Mouse (Mus musculus): ENCODE data around the gene Gm20388. TPM values are rescaled to one million over a fixed set of nuclear protein-coding genes. Genes with fewer than 3 reads are reported as not detected.
"Not testable (repeated sequence)": the region's sequence is repeated elsewhere in the genome, so short reads cannot be mapped to it uniquely, and the experiment has no call there.

Gm20388 gene
- polyA plus RNA-seq, 1 experiment from 2014 or later = 5.3 TPM

DNA sequence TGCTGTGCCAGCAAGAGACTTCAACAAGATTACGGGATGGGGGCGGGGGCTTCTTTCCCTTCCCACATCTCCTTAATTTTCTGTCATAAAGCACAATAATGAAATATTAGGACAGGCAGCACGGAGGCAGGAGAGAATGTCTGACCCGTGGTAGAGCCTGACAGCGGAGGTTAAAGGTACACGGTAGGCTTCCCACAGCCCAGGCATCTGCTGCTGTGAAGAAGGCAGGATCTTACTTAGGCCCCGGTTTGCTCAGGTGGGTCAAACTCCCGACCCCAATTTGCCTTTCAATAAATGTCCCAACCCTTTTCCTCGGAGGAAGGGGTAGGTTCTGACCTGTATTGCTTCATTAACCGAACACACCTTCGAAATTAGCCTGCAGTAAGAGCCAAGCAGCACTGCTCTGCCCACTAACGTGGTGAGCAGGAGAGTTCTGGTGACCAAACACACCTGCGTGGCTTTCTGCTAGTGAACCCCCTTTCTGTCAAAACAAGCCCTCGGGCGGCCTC lies 3894.6 kb downstream of the Gm20388 start:
- Histone ChIP-seq H3K27ac (ENCODE audit: low read depth, low read length) (peak overlapping the region; percentile 78), H3K4me2 (peak overlapping the region; percentile 86), H3K27me3 (replicated peaks; ENCODE audit: control insufficient read depth, insufficient read depth, low read length) (no peaks in the 10 kb centered on the region), H3K36me3 (ENCODE audit: control insufficient read depth, insufficient read depth, low read length) (no peaks in the 10 kb centered on the region), H3K4me3 (ENCODE audit: low read depth, low read length) (peak overlapping the region; percentile 72), H3K9me3 (ENCODE audit: control insufficient read depth, low read length) (peaks cover 4% of the 10 kb centered on the region; the same call in 1 of the 2 replicates), H3K9ac (ENCODE audit: low read depth, low read length) (peak overlapping the region; percentile 77), H3K4me1 (replicated peaks; ENCODE audit: control insufficient read depth, insufficient read depth, low read length) (peaks cover 34% of the 10 kb centered on the region)
- no peak for ATAC-seq (replicated peaks; ENCODE audit: low FRiP score)
- no peak for DNase-seq (ENCODE audit: low spot score)
- WGBS = 22% methylated on average over 15 of the region's 15 CpGs

DNA sequence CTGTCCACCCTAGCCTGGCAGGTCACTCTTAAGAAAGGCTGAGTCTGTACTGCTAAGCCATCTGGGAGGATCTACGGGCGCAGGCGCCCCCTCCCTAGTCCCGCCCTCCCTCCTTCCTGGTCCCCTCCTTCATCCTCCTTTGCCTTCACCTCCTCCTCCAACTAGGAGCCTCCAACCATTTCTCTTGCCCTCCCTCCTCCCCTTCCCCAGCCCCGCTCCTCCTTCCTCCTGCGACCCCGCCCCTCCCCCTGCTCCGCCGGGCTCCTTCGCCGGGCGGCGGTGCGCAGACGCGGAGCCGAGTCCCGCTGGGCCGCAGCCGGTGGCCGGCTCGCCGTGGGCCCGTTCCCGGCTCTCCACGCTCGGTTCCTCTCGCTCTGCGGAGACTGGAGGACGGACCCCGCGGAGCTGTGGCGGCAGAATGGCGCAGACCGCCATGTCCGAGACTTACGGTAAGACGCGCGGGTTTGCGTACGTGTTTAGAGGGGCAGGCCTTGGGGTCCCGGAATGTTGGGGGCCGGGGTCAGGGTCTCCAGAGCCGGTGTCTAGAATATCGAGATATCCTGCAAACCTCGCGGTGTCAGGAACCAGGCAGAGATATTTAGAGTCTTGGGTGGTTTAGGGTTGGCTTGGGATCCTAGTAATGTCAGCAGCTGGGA lies 3895.2 kb downstream of the Gm20388 start, which contains the start of gene Rab4a:
TSS of gene Rab4a (plus strand) at position 268 of the 656 bp plus-strand sequence.
- DNase-seq (ENCODE audit: low spot score) = peak; percentile 81
- peak; percentile 82 for ATAC-seq (replicated peaks; ENCODE audit: low FRiP score)

DNA sequence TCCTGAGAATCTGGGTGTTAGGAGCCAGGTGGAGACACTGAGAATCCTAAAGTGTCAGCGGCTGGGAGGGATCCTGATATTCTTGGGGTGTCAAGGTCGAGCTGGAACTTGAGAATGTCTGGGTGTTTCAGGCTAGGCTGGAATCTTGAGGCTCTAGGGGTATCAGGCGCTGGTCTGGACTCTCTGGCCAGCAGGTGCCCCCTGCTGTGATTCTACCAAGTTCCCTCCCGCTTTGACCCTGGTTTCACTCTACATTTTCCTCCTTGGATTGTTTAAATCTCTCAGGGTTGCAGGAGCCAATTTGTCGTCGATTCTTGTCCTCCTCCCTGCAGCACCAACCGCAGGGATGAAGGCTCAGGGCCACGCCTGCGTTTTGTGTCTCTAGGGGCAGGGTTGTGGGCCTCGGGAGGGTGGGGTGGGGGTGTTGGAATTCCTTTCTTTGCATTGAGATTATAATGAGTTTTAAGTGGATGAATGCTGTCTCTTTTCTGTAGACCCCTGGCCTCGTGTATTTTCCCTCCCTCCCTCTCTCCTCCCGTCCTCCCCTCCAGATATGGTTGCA lies 3895.8 kb downstream of the Gm20388 start:
- Histone ChIP-seq H3K9ac (ENCODE audit: low read depth, low read length) (peak overlapping the region; percentile 77), H3K36me3 (ENCODE audit: control insufficient read depth, insufficient read depth, low read length) (no peaks in the 10 kb centered on the region), H3K27ac (ENCODE audit: low read depth, low read length) (peak overlapping the region; percentile 78), H3K4me2 (peak overlapping the region; percentile 86), H3K4me1 (replicated peaks; ENCODE audit: control insufficient read depth, insufficient read depth, low read length) (peaks cover 32% of the 10 kb centered on the region), H3K4me3 (ENCODE audit: low read depth, low read length) (peak overlapping the region; percentile 72), H3K27me3 (replicated peaks; ENCODE audit: control insufficient read depth, insufficient read depth, low read length) (no peaks in the 10 kb centered on the region), H3K9me3 (ENCODE audit: control insufficient read depth, low read length) (no peaks in the 10 kb centered on the region)
- ATAC-seq (replicated peaks; ENCODE audit: low FRiP score) (no peak), DNase-seq (ENCODE audit: low spot score) (no peak)
- 5% methylated on average over 12 of the region's 12 CpGs for WGBS

More for the DNA sequence above, 3895.2 kb downstream of the Gm20388 start, which contains the start of gene Rab4a:
- no peaks in the 10 kb centered on the region for H3K36me3 ChIP-seq (ENCODE audit: control insufficient read depth, insufficient read depth, low read length)
- H3K27ac ChIP-seq (ENCODE audit: low read depth, low read length) = peak within 1 kb of the TSS; percentile 78
- H3K4me1 ChIP-seq (replicated peaks; ENCODE audit: control insufficient read depth, insufficient read depth, low read length) = peaks cover 32% of the 10 kb centered on the region
- peak within 1 kb of the TSS; percentile 86 for H3K4me2 ChIP-seq
- H3K27me3 ChIP-seq (replicated peaks; ENCODE audit: control insufficient read depth, insufficient read depth, low read length) = no peaks in the 10 kb centered on the region
- under 1% methylated on average over 47 of the region's 48 CpGs for WGBS
- H3K9me3 ChIP-seq (ENCODE audit: control insufficient read depth, low read length) = peaks cover 3% of the 10 kb centered on the region; the same call in 1 of the 2 replicates
- H3K9ac ChIP-seq (ENCODE audit: low read depth, low read length) = peak within 1 kb of the TSS; percentile 77
- peak within 1 kb of the TSS; percentile 72 for H3K4me3 ChIP-seq (ENCODE audit: low read depth, low read length)

DNA sequence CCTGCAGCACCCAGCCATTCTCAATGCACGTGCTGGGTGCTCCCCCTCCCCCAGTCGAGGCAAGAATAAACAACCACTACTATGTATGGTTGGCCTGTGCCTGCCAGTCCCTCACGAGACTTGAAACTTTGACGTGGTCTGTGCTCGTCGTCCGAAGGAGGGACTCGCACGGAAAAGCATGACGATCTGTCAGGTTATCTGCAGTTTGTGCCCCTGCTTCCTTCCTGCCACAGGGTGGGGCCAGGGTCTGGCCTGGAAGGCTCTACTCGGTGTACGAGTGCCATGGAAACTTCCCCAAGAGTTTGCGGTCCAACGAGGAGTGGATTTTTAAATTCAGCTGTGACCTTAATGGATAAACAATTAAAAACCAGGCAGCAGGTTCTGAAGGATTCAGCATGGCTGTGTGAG lies 3896.4 kb downstream of the Gm20388 start:
- ATAC-seq (replicated peaks; ENCODE audit: low FRiP score) (peak; percentile 73), DNase-seq (ENCODE audit: low spot score) (peak; percentile 63)
- 4% methylated on average over 14 of the region's 14 CpGs for WGBS
- Histone ChIP-seq H3K36me3 (ENCODE audit: control insufficient read depth, insufficient read depth, low read length) (no peaks in the 10 kb centered on the region), H3K9me3 (ENCODE audit: control insufficient read depth, low read length) (no peaks in the 10 kb centered on the region), H3K9ac (ENCODE audit: low read depth, low read length) (peak overlapping the region; percentile 77), H3K4me1 (replicated peaks; ENCODE audit: control insufficient read depth, insufficient read depth, low read length) (peaks cover 36% of the 10 kb centered on the region), H3K27ac (ENCODE audit: low read depth, low read length) (peak overlapping the region; percentile 78), H3K4me2 (peak overlapping the region; percentile 86), H3K4me3 (ENCODE audit: low read depth, low read length) (peak overlapping the region; percentile 72), H3K27me3 (replicated peaks; ENCODE audit: control insufficient read depth, insufficient read depth, low read length) (no peaks in the 10 kb centered on the region)

DNA sequence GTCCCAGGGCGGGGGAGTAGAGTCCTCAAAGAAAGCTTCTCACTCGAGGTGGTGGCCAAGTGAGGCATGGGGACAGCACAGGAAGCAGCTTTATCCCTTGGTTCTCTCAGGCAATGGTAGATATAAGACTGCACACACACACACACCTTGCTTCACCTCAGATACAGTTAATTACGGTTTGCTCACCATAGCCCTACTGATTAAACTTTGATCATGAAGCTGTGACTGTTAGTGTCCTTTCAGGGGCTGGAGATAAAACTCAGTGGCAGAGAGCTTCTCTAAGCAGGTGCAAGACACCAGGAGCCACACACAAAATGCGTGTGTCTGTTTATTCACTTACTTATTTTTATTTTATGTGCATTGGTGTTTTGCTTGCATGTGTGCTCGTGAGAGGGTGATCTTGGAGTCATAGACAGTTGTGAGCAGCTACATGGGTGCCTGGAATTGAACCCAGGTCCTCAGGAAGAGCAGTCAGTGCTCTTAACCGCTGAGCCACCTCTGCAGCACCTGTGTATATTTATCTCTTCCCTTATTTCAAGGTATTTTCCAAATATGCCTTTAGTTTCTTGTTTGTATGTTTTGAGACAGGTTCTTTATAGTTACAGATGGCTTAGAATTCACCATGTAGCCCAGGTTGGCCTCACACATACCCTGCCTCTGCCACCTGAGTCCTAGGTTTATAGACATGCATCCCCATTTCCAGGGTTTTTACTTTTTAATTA lies 3897.4 kb downstream of the Gm20388 start:
- ATAC-seq (replicated peaks; ENCODE audit: low FRiP score) (no peak), DNase-seq (ENCODE audit: low spot score) (no peak)
- Histone ChIP-seq H3K27me3 (replicated peaks; ENCODE audit: control insufficient read depth, insufficient read depth, low read length) (no peaks in the 10 kb centered on the region), H3K36me3 (ENCODE audit: control insufficient read depth, insufficient read depth, low read length) (no peaks in the 10 kb centered on the region), H3K4me3 (ENCODE audit: low read depth, low read length) (peak overlapping the region; percentile 72), H3K27ac (ENCODE audit: low read depth, low read length) (peak overlapping the region; percentile 78; the same call in 1 of the 2 replicates), H3K4me1 (replicated peaks; ENCODE audit: control insufficient read depth, insufficient read depth, low read length) (peaks cover 39% of the 10 kb centered on the region), H3K9me3 (ENCODE audit: control insufficient read depth, low read length) (no peaks in the 10 kb centered on the region), H3K9ac (ENCODE audit: low read depth, low read length) (peak overlapping the region; percentile 37), H3K4me2 (peak overlapping the region; percentile 86)
- WGBS = 58% methylated on average over 6 of the region's 6 CpGs

DNA sequence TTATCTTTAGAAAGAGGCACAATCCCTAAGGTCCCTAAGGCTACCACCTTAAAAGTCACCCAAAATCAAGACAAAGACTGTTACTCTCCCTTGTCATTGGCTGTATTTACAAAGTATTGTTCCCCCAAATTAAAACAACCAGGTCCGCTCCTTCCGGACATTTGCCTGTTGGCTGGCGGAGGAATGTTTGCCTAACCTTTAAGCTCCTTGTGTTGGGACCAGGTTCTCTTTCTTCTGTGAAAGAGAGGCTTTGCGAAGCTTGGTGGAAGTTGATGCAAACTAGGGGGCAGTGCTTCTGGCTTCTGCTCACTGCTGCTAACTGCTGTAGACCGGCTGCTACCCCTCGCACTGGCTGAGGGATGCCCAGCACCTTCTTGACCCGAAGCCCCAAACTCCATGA lies 3898.0 kb downstream of the Gm20388 start:
- Histone ChIP-seq H3K9ac (ENCODE audit: low read depth, low read length) (no peak overlapping the region), H3K9me3 (ENCODE audit: control insufficient read depth, low read length) (no peaks in the 10 kb centered on the region), H3K4me1 (replicated peaks; ENCODE audit: control insufficient read depth, insufficient read depth, low read length) (peaks cover 39% of the 10 kb centered on the region), H3K27ac (ENCODE audit: low read depth, low read length) (no peak overlapping the region; the same call in 1 of the 2 replicates), H3K4me3 (ENCODE audit: low read depth, low read length) (no peak overlapping the region), H3K27me3 (replicated peaks; ENCODE audit: control insufficient read depth, insufficient read depth, low read length) (no peaks in the 10 kb centered on the region), H3K4me2 (peak overlapping the region; percentile 1; the same call in 1 of the 2 replicates), H3K36me3 (ENCODE audit: control insufficient read depth, insufficient read depth, low read length) (no peaks in the 10 kb centered on the region)
- ATAC-seq (replicated peaks; ENCODE audit: low FRiP score) = no peak
- DNase-seq (ENCODE audit: low spot score) = no peak
- 78% methylated on average over 7 of the region's 7 CpGs for WGBS

DNA sequence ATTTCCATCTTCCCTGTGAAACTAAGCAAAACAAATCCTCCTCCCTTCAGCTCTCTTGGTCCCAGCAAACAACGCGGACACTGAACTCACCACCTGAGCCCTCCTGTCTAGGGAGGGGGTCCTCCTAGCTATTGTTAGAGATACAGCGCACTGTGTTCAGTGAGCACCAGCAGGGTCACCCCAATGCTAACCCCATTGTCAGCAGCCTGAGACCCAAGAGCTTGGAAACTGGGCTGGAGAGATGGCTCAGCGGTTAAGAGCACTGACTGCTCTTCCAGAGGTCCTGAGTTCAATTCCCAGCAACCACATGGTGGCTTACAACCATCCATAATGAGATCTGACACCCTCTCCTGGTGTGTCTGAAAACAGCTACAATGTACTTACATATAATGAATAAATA lies 3898.7 kb downstream of the Gm20388 start:
- H3K27ac ChIP-seq (ENCODE audit: low read depth, low read length); H3K36me3 ChIP-seq (ENCODE audit: control insufficient read depth, insufficient read depth, low read length); H3K4me2 ChIP-seq; ATAC-seq (replicated peaks; ENCODE audit: low FRiP score); H3K4me3 ChIP-seq (ENCODE audit: low read depth, low read length); H3K9me3 ChIP-seq (ENCODE audit: control insufficient read depth, low read length); H3K27me3 ChIP-seq (replicated peaks; ENCODE audit: control insufficient read depth, insufficient read depth, low read length); DNase-seq (ENCODE audit: low spot score); H3K9ac ChIP-seq (ENCODE audit: low read depth, low read length): not testable (repeated sequence)
- peaks cover 41% of the 10 kb centered on the region for H3K4me1 ChIP-seq (replicated peaks; ENCODE audit: control insufficient read depth, insufficient read depth, low read length)
- 88% methylated on average over 4 of the region's 4 CpGs for WGBS

DNA sequence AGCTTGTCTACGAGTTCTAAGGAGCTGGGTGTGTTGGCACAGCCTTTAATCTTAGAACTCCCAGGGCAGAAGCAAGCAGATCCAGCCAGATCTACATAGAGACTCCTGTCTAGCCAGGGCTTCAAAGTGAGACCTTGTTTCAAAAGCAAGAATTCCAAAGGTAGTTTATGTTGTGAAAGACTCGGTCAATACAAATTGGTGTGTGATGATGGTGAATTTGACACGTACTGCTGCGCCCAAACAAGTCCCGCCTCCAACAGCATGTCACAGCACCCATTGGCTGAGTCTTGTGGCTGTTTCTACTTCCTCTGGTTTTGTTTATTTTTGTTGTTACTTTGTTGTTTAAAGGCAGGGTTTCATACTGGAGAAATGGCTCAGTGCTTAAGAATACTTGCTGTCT lies 3901.6 kb downstream of the Gm20388 start:
- Histone ChIP-seq H3K4me3 (ENCODE audit: low read depth, low read length) (no peak overlapping the region), H3K27ac (ENCODE audit: low read depth, low read length) (no peak overlapping the region), H3K4me1 (replicated peaks; ENCODE audit: control insufficient read depth, insufficient read depth, low read length) (peaks cover 34% of the 10 kb centered on the region), H3K4me2 (no peak overlapping the region), H3K9ac (ENCODE audit: low read depth, low read length) (no peak overlapping the region), H3K36me3 (ENCODE audit: control insufficient read depth, insufficient read depth, low read length) (peaks cover 4% of the 10 kb centered on the region), H3K9me3 (ENCODE audit: control insufficient read depth, low read length) (no peaks in the 10 kb centered on the region), H3K27me3 (replicated peaks; ENCODE audit: control insufficient read depth, insufficient read depth, low read length) (no peaks in the 10 kb centered on the region)
- DNase-seq (ENCODE audit: low spot score) (no peak), ATAC-seq (replicated peaks; ENCODE audit: low FRiP score) (no peak)
- 80% methylated on average over 5 of the region's 5 CpGs for WGBS
